Mouse (Mus musculus) midbrain, embryonic 12.5 days (tissue): ENCODE measurements around the gene Synm. TPM values are rescaled to one million over a fixed set of nuclear protein-coding genes. Genes with fewer than 3 reads are reported as not detected.

ENCODE experiments used
- ATAC-seq: fragments of 200-750 bp; cut with Nextera tagmentation; 2 replicates; pipeline ENCODE4 v1.8.0; 2017; ENCODE audit warnings: low read depth, moderate TSS enrichment, moderate library complexity; ENCODE audit not compliant: low FRiP score
- H3K27ac ChIP-seq: fragments of 300-500 bp; sonication (generic); replicated peaks from 2 replicates; pipeline ENCODE4 v1.5.1; 2016; ENCODE audit warnings: mild to moderate bottlenecking
- H3K27me3 ChIP-seq: fragments of 300-500 bp; sonication (generic); 2 replicates; pipeline ENCODE4 v1.6.1; 2016; ENCODE audit warnings: mild to moderate bottlenecking
- H3K36me3 ChIP-seq: fragments of 300-500 bp; sonication (generic); 2 replicates; pipeline ENCODE4 v1.6.1; 2016
- H3K4me1 ChIP-seq: fragments of 300-500 bp; sonication (generic); 2 replicates; pipeline ENCODE4 v1.6.1; 2016
- H3K4me2 ChIP-seq: fragments of 300-500 bp; sonication (generic); replicated peaks from 2 replicates; pipeline ENCODE4 v1.6.1; 2016; ENCODE audit warnings: mild to moderate bottlenecking, moderate library complexity
- H3K4me3 ChIP-seq: fragments of 300-500 bp; sonication (generic); 2 replicates; pipeline ENCODE4 v1.5.1; 2016; ENCODE audit warnings: mild to moderate bottlenecking
- H3K9ac ChIP-seq: fragments of 300-500 bp; sonication (generic); replicated peaks from 2 replicates; pipeline ENCODE4 v1.6.1; 2016; ENCODE audit warnings: mild to moderate bottlenecking, moderate library complexity
- H3K9me3 ChIP-seq: fragments of 300-500 bp; sonication (generic); 2 replicates; pipeline ENCODE4 v1.6.1; 2016; ENCODE audit warnings: mild to moderate bottlenecking
- WGBS: fragments of 180-500 bp; shearing (Covaris S2); methylation state at CpG from one replicate; pipeline ENCODE4 v1.1.7; 2016; 5-methylcytosine and 5-hydroxymethylcytosine counted together
- microRNA-seq: library from miRNA; unstranded; fragments of <30 nt; microRNA quantifications from one replicate; pipeline ENCODE4, GENCODE M21; 2017
- polyA plus RNA-seq: library from polyadenylated mRNA; unstranded; fragments of >200 nt; fragmentation: Nextera tagmentation; extraction: Ambion mirVana; gene quantifications from 2 replicates; pipeline ENCODE4 v1.2.1, GENCODE M21; 2016

The Synm gene
- polyA plus RNA-seq, 1 experiment from 2014 or later = 1.9 TPM

DNA sequence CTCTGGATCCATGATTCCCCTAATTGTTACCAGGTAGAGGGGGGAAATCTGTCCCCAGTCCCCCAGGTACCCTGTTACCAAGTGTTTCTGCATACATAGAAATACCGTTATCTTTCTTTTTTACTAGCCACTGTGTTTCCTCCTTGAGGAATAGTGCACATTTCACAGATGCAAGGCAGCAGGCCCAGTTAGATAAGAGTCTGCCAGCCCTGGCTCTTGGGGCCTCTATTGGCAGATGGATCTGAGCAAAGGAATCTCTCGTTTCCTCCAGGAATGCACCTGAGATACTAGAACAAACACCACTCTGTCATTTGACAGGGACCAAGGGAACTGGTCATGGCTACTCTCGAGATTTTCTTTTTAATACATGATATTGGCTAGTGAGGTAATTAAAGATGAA, 67.4 kb downstream of the Synm start:
- Histone ChIP-seq H3K4me1 (no peaks in the 10 kb centered on the region), H3K27me3 (no peaks in the 10 kb centered on the region), H3K4me2 (no peak overlapping the region), H3K36me3 (peaks cover 7% of the 10 kb centered on the region; the same call in 1 of the 2 replicates), H3K9me3 (no peaks in the 10 kb centered on the region), H3K9ac (no peak overlapping the region), H3K27ac (no peak overlapping the region), H3K4me3 (no peak overlapping the region)
- ATAC-seq = no peak
- 86% methylated on average over 3 of the region's 3 CpGs for WGBS

DNA sequence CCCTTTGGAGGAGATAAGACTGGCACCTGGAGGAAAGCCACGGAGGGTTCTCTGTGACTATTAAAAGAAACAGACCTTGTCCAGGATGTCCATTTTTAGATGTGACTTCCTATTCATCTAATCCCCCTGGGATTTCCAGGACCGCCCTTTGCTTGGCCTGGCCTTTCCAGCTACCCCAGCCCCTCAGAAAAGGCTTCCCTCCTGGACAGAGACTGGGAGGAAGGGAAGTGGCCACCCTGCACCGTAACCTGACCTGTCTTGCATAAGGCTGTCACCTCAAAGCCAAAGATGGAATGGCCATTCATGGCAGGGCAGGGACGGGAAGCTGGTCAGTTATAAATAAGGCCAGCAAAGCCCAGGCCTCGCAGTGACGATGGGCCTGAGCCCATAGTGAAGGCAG, 68.5 kb downstream of the Synm start:
- 83% methylated on average over 6 of the region's 6 CpGs for WGBS

DNA sequence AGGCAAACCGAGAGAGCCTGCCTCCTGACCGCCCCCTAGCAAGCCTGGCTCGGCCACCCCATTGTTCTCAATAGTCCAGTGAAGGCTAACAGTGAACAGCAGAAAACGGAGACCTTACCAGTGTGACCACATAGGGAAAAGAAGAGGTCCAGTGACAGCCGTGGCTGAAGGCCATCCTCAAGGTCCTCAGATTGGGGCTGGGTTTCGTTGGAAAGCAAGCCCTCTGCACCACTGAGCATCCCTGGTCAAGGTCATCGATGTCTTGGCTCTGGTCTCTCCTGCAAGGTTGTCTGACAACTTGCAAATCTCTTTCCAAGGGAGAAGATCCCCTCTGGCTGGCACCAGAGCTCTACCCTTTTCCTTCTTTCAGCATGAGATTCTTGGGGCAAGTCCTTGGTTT, 69.7 kb downstream of the Synm start:
- WGBS = 83% methylated on average over 7 of the region's 7 CpGs
- no peaks in the 10 kb centered on the region for H3K4me1 ChIP-seq
- H3K9me3 ChIP-seq = 0 out of 2 replicates have a peak, but pooled peaks cover 4% of the 10 kb centered on the region
- H3K27me3 ChIP-seq = no peaks in the 10 kb centered on the region
- no peak overlapping the region for H3K9ac ChIP-seq
- ATAC-seq = no peak
- H3K4me3 ChIP-seq = no peak overlapping the region
- no peak overlapping the region for H3K4me2 ChIP-seq
- no peak overlapping the region for H3K27ac ChIP-seq
- peaks cover 12% of the 10 kb centered on the region for H3K36me3 ChIP-seq

More for the DNA sequence above, 68.5 kb downstream of the Synm start:
- ATAC-seq = no peak
- H3K4me2 ChIP-seq = no peak overlapping the region
- H3K9ac ChIP-seq = no peak overlapping the region
- no peaks in the 10 kb centered on the region for H3K9me3 ChIP-seq
- H3K4me3 ChIP-seq = no peak overlapping the region
- 0 out of 2 replicates have a peak, but pooled peaks cover 3% of the 10 kb centered on the region for H3K36me3 ChIP-seq
- H3K4me1 ChIP-seq = no peaks in the 10 kb centered on the region
- H3K27me3 ChIP-seq = no peaks in the 10 kb centered on the region
- no peak overlapping the region for H3K27ac ChIP-seq

DNA sequence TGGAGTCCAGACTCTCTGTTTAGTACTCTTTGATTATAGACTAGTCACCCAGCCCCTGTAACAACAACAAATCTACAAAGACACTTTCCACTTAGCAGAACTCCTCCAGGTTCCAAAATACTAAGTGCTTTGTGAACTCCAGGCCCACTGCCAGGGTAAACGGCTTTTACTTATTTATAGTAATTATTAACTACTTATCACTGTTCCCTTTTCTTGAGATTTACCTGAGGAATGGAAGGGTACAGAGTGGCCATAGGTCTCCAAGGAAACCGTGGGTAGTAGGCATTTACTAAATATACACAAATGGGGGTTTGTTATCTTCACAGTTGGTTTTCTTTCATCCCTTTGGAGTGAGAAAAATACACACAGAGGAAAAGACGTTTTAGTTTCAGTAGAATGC, 71.3 kb downstream of the Synm start:
- Histone ChIP-seq H3K36me3 (peaks cover 12% of the 10 kb centered on the region), H3K4me1 (no peaks in the 10 kb centered on the region), H3K27ac (no peak overlapping the region), H3K9me3 (0 out of 2 replicates have a peak, but pooled peaks cover 4% of the 10 kb centered on the region), H3K27me3 (no peaks in the 10 kb centered on the region), H3K9ac (no peak overlapping the region), H3K4me3 (no peak overlapping the region), H3K4me2 (no peak overlapping the region)
- 69% methylated on average over 3 of the region's 3 CpGs for WGBS
- no peak for ATAC-seq

DNA sequence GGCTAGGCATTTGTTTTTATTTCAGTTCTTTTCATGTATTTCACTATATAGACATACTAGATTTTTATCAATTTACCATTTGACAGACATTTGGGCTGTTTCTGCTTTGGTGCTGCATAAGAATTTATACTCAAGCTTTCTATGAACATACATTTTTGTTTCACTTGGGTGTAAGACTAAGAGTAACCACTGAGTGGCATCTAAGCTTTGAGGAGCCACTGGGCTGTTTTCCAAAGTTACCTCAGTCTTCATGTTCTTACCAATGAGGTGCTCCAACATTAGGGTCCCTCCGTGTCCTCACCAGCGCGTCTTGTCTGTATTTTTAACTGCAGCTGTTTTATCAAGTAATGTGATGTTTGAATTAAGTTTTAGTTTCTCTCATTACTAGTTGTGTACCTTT, 73.0 kb downstream of the Synm start:
- no peak overlapping the region for H3K27ac ChIP-seq
- 98% methylated on average over 3 of the region's 3 CpGs for whole genome bisulfite sequencing
- H3K36me3 ChIP-seq = peaks cover 9% of the 10 kb centered on the region
- H3K9me3 ChIP-seq = 0 out of 2 replicates have a peak, but pooled peaks cover 4% of the 10 kb centered on the region
- H3K4me3 ChIP-seq = no peak overlapping the region
- no peak overlapping the region for H3K9ac ChIP-seq
- H3K4me1 ChIP-seq = no peaks in the 10 kb centered on the region
- ATAC-seq = no peak
- no peak overlapping the region for H3K4me2 ChIP-seq
- H3K27me3 ChIP-seq = no peaks in the 10 kb centered on the region

DNA sequence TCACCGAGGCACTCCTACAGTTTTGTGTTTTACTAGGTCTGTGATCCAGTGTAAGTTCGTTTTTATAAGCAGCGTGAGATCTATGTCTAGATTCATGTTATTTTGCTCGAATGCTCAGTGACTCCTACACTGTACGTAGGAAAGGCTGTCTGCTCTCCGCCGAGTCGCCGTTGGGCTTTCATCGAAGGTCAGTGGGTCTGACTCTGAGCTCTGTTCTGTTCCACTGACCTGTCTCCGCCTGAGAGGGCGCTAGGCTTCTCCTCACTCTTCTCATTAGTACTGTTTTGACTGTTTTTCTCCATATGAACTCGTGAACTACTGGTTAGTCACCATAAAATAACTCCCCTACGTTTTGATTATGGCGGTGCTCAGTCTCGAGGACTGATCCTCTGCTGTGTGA, 76.5 kb downstream of the Synm start:
- Histone ChIP-seq H3K4me1 (no peaks in the 10 kb centered on the region), H3K4me2 (no peak overlapping the region), H3K9me3 (0 out of 2 replicates have a peak, but pooled peaks cover 4% of the 10 kb centered on the region), H3K27ac (no peak overlapping the region), H3K36me3 (peaks cover 23% of the 10 kb centered on the region), H3K9ac (no peak overlapping the region), H3K4me3 (no peak overlapping the region), H3K27me3 (no peaks in the 10 kb centered on the region)
- 88% methylated on average over 16 of the region's 16 CpGs for WGBS
- no peak for ATAC-seq

DNA sequence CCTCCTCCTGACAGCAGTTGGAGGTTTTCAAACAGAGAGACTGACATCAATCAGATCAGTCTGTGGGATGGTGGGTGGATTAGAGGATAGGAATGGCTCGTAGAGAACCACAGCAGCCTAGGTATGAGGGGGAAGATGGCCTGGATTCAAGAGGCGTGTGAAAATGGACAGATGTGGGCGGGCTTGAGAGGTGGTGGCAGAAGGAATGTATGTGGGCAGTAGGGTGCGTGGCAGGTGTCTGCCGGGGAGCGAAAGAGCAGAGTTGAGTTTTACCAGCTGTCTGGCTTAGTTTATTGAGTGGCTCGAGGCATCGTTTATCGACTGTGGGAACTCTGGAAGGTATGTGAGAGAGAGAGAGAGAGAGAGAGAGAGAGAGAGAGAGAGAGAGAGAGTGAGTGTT, 78.5 kb downstream of the Synm start:
- H3K9ac ChIP-seq = no peak overlapping the region
- no peaks in the 10 kb centered on the region for H3K4me1 ChIP-seq
- H3K4me2 ChIP-seq = no peak overlapping the region
- H3K4me3 ChIP-seq = no peak overlapping the region
- 88% methylated on average over 9 of the region's 9 CpGs for WGBS
- no peak for ATAC-seq
- 0 out of 2 replicates have a peak, but pooled peaks cover 4% of the 10 kb centered on the region for H3K9me3 ChIP-seq
- H3K27ac ChIP-seq = no peak overlapping the region
- H3K27me3 ChIP-seq = no peaks in the 10 kb centered on the region
- H3K36me3 ChIP-seq = peaks cover 23% of the 10 kb centered on the region

Small RNAs within 50 kb of the gene (microRNA-seq; reads per million reads assigned to microRNA genes)
- not detected for gene Gm23844

Other genes starting within 250 kb of the Synm start
- gene Lrrc28, start 114.5 kb downstream of the Synm start, polyA plus RNA-seq = 28.7 and 29.8 TPM in 2 replicates
- 26.6 and 28.8 TPM in 2 replicates for gene Ttc23, start 112.3 kb downstream of the Synm start, polyA plus RNA-seq
- 36.9 and 37.6 TPM in 2 replicates for gene Igf1r, start 193.1 kb upstream of the Synm start, polyA plus RNA-seq